Mouse (Mus musculus) adrenal gland, adult 18-20 months (tissue): ENCODE results near the gene Adcy10. TPM values are rescaled to one million over a fixed set of nuclear protein-coding genes. Genes with fewer than 3 reads are reported as not detected.
A peak's percentile ranks its signal among the peaks of the same experiment; 100 is the strongest.

Experiments used
- DNase-seq, 2 experiments: peaks; one replicate each; pipeline ENCODE4 v3.0.0; 2021 to 2022; ENCODE audit warnings: low spot score in 2 of 2
- total RNA-seq, 2 experiments: library from RNA; stranded (reverse); gene quantifications; 1 replicate in 1 of 2; 2 replicates in 1 of 2; pipeline ENCODE4 v1.2.3; 2021

The Adcy10 gene
- total RNA-seq, 2 experiments from 2014 or later: 1.5 to 3.8 TPM

DNA sequence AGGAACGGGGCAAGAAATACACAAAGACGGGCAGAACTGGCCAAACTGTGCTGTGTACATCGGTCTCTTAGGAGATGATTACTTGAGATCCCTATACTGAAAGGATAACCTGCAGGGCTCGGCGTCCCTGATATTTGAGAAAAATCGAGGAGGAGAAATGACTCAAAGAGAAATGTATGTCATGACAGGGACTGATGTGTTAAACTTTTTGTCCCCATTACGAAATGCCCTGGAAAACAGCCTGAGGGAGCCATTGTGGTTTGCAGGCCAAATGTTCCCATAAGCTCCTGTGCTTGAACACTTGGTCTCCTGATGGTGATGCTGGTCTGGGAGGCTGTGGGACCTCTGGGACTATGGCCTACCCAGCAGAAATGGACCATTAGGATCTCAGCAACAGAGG, 35.7 kb downstream of the Adcy10 start:
- DNase-seq: no peak

DNA sequence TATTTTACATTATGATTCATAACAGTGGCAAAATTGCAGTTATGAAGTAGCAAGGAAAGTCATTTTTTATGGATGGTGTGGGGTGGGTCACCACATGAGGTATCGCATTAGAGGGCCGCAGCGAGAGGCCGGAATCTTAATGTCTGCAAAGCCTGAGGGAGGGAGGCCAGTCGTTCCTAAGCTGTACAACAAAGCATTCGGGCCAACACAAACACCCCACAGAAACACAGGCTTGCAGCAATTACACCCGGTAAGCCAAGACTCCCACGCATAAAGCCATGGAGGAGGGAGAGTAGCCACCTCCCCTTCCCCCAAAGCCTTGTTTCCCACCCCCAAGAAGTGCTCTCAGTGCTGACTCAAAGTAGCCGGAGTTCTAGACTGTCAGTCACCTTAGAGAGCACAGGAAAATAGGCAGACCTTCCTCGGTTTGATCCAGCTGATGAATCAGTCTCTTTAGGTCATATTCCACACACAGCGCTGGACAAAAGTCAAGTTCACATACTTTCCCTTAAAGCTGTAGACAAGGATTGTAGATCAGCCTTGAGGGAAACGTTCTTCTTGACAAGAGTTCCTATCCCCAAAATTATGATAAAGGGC, 51.2 kb downstream of the Adcy10 start:
- DNase-seq: peak; percentile 9 to 22

DNA sequence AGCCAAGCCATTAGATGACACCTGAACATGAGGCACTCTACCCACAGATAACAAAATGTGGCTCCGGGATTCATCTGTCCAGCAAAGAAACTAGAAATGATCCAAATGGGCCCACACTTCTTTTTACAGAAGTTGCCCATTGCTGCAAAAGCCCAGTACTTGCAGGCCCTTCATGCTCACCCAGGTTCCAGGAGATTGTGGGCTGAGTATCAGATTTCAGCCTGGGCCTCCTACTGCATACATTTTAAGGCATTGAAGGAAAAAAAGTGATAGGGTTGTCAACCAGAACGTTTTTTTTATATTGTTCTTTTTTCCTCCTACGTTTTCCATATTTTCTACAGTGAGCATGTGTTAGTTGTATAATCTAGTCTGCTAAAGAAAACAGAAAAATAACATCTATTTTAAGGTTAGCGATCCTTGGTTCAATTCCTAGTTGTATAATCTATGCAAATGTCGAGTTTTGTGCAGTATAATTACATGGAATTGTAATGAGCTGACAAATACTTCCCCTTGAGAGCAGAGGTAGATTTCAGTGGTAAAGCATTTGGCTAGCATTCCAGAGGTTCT, 52.3 kb downstream of the Adcy10 start:
- no peak for DNase-seq

DNA sequence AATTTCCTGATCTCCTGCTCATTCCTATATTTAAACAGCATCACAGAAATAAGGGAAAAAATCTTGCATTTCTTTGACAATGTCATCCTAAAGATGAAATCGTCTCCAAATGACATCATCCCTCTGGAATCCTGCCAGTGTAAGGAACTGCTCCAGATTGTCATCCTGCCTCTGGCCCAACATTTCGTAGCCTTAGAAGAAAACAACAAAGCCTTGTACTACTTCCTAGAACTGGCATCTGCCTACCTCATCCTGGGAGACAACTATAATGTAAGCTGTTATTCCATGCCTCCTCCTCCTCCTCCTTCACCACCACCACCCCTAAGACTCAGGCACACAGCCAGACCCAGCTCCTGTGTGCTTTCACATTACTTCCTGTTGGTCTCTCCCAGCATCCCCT, 71.7 kb downstream of the Adcy10 start:
- no peak for DNase-seq

DNA sequence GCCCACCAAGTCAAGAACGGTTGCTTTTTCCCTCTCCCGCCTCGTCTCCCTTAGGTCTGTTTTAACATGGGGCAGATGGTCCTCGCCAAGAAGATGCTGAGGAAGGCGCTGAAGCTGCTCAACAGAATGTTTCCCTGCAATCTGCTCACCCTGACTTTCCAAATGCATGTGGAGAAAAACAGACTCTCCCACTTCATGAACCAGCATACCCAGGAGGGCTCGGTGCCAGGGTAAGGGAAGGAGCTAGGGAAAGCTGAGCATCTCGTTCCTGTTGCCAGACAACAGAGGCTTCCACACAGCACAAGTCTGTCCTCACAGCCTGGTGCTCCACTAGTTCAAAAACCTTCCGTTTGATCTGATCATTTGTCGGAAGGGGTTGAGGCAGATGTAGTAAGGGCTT, 74.1 kb downstream of the Adcy10 start:
- DNase-seq: no peak

DNA sequence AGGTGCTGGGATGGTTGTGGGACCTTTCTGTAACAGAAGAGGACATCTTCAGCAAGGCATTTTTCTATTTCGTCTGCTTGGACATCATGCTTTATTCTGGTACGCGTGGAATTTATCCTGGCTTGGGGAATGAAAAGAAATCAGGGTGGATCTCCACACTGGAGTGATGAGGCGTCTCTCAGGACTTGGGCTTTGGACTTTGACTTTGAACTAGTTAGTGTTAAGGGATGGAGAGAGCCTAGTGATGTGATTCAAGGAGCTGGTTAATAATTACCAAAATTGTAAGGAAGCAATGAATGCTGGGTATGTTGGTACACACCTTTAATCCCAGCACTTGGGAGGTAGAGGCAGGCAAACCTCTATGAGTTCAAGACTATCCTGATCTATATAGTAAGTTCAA, 80.3 kb downstream of the Adcy10 start:
- no peak for DNase-seq

DNA sequence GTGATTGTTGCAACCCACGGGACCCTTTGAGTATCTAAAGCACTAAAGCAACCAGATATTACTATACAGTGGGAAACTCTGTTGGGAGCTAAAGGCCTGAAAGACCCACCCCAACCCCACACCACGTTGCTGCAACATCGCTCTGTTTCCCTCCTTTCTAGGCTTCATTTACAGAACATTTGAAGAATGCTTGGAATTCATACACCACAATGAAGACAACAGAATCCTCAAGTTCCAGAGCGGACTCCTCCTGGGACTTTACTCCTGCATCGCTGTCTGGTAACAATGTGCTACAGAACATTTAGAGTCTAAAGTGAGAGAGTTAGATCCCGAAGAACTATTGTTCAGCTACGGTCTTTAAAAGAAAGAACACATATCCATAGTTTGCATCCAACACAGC, 82.5 kb downstream of the Adcy10 start:
- DNase-seq: no peak

DNA sequence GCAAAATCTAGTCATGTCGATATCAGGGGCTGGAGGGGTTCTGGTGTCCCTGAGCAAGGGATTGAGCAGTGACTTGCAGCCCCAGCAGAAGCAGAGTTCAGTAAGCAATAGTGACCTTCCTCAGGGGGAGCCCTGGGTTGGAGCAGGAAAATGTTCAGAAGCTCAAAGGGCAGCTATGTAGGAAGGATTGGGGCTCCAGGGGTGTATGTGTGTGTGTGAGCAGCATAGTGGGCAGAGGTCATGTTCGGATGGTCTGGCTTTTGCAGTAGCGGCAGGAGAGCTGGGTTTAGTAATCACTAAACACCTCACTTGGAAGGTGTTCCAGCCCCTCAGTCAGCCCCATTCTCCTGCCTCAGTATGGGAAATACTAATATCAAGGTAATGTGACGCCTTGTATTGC, 91.0 kb downstream of the Adcy10 start:
- no peak for DNase-seq

DNA sequence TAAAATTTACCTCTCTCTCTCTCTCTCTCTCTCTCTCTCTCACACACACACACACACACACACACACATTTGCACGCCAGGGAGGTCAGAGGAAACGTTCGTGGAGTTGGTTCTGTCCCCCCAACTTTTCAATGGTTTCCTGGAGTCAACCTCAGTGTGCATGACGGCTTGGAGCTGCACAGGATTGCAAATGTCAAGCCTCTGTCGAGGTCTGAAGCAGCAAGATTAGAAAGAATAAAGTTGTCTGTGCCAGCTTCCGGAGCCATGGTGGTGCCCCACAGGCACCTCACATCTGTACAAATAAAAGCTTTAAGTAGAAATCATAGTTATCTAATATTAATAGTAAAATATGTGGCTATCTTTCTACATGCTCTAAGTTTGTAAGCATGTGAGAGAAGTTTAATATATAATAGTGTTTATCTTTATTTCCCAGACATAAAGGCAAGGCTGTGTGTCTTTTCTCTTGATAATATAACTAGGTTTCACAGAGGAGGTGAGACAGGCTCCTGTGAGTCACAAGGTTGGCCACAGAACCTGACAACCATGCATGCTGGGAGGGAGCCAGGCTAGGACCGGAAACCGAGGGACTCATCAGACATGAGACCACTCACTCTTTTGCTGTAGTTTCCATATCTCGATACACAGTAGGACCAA, 91.6 kb downstream of the Adcy10 start:
- DNase-seq: no peak

DNA sequence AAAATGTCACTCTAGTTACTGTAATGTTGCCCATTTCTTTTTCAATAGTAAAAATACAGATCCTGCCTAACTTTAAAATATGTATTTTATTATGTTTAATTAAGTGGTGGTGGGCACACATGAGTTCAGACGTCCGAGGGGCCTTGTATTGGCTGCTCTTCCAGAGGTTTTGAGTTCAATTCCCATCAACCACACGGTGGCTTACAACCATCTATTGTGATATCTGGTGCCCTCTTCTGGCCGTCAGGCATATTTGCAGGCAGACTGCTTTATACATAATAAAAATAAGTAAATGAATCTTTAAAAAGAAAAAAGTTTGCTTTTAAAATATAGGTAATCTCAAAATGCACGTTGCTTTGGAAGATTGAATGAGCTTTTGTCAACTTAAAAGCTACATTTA, 94.3 kb downstream of the Adcy10 start:
- DNase-seq: no peak

DNA sequence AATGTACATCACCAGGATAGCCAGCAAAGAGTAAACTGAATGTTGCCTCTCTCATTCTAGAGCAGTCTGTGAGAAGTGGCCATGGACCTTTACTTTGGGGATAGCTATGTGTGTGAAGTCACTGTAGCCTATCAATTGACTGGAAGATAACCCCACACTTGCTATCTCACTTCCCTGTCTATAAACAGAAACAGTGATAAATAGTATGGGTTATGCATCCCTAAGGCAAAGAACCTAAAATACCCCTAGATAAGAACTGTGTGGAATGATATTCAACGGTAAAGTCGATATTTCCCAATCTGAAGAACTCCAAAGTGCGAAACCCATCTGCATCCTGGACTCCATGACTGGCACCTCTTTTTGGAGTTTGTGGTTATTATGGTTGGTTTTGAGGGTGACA, 96.3 kb downstream of the Adcy10 start:
- no peak for DNase-seq

DNA sequence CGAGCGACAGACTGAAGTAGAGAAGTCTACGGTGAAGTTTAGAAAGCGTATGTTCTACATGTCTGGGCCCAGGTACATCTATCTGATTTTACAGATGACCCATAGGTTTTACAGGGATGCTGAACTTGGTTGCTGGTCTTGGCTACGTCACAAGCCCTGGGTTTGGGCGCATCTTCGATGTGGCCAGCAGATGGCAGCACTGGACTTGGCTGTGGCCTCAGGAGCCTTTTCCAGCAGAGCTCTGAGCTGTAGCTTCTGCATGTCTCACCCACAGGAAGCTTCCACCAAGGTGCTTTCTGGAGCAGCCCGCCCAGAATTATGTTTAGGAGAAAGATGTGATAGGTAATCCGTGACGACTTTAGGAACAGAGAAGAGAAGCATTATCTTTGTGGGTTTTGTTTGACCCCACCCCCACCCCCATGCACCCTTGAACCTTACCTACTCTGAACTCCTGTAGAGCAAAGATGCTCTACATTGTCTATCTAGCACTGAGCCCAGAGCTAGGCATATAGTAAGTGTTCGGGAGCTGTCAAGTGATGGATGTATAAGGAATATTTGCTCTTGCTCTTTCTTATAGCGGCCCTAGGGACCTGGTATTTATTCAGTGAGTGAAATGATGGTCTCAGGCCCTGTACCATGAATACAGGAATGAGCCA, 98.7 kb downstream of the Adcy10 start:
- DNase-seq: peak; percentile 89 to 90

DNA sequence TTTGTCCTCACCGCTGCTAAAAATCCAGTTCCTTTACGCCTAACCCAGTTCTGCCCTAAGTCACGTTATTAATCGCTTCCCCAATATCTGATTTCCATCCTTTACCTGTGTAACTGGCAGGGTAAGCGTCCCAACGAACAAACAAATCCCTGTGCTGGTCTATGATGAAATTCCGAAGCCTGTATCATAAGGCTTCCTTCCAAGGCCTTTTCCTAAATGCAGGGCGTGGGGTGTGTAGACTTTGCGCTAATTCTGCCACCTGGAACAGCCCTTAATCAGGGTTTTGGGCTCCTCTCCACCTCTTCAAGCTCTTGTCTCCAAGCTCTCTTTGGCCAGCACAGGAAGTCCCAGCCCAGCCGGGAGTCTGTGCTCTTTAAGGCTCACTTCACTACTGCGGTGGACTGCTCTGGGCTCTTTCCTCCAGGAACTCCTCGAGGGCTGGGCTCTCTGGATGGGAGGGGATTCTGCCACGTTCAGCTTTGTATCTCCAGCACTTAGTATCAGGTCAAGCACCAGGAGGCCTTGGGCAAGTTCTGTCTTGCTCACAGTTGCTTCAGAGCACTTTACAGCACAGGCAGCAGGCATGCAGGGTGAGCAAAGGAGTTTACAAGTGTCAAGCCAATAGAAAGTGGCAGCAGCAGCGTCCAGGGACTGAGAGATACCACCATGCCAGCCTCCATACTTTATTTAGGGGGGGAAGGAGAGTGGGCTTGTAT, 100.6 kb downstream of the Adcy10 start:
- DNase-seq: no peak

DNA sequence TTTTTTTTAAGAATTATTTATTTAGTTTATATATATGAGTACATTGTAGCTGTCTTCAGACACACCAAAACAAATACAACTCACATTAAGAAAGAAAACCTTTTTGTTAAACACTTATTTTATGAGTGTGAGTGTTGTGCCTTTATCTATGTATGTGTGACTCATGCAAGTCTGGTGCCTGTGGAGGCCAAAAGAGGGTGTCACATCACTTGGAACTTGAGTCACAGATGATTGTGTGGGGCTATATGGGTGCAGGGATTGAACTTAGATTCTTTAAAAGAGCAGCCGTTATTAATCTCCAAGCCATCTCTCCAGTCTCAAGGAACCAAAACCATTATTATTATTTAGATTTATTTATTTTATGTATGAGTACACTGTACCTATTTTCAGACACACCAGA, 101.4 kb downstream of the Adcy10 start:
- DNase-seq: no peak

DNA sequence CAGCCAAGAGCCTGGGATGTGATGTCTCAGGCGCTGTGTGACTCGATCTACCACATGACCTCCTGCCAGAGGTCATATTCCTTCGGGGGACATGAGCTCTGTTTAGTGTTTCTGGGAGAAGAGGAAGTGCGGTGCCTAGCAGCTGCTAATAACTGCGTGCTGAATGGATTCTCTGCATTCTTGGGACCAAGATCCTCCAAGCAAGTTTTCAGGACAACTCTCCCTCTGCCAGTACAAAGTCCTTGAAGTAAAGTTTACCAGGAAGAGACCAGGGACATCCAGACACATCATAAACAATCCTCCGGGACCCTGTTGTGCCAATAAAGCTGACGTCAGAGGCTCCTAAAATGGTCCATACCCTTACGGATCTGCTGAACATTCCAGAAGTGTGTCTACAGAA, 102.9 kb downstream of the Adcy10 start:
- DNase-seq: no peak

DNA sequence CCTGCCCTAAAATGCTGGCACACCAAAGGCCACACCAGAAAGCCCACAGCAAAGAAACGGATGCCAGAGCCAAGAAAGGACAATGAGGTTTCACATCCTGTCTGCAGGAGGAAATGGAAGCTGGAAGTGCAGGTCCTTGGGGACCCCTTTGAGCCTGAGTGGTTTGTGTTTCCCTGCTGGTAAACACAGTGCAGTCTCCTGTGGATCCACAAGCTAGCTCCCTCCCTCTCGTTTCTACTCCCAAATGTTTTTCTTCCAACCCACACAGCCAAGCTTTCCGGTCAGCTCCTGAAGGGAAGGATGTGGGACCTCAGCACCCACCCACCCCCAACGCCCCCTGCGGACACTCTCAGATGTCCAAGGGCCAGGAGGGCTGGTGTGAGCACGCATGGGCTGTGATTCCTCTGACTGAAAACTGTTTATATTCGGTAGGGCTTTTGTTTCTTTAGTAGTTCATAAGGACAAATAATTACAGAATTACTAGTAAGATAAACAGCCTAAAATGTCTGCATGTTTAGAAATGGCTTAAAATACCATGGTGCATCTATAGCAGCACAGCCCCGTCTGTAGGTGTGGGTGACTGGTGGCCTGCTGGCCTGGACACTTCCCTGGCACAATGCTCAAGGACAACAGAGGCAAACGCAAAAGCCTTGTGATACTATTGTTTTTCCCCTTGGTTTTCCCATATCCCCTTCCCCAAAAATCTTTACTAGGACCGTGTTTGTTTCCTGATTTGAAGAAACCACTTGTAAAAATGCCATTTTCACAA, 104.5 kb downstream of the Adcy10 start:
- no peak for DNase-seq

DNA sequence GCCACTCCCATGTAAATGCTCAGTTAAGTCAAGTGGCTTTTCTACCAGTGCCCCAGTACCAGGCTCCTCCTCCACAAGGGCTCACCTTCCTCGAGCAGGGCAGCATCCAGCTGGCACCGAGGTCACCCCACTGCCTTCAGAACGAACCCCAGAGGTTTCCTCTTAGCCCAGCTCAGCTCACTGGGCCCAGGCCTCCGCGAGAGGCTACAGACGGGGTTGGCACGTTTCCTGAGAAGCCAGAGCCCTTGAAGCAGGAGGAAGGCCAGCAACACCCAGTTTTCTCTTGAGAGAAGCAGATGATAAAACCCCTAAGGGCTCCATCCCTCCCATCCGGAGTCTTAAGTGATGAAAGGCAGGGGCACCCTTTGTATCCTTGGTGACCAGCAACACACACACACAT, 105.8 kb downstream of the Adcy10 start:
- DNase-seq: no peak

DNA sequence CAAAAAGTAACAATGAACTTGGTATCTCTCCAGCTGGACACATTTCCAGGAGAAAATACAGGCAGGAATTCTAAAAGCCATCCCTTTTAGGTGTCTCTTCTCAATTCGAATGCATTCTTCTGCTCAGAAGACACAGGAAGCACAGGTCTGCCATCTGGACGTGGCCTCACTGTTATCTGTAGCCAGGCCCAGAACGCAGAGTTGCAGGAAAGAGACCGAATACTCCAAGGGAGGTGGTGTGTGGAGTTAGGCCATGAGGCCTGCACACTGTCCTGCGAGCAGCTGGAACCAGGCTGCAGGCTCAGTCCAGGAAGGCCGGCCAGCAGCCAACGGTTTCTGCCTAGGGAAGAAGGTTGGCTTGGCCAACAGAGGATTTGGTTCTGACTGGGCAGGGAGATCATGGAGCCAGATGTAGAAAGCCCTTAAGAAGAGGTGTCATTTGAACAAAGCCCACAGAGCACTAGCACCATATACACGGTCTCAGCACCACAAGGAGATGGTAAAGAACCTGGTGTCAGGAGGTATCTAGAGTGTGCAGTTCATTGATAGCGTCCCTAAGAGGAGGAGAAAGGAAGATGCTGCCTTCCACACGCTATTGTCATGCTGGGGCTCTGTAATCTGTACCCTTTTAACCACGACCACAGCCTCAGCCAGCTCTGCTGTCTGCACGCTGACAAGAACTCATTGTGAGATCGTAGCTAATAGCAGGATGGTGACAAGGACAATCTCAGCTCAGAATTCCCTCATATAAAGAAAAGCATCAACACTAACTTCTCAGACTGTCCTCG, 107.5 kb downstream of the Adcy10 start:
- no peak for DNase-seq

DNA sequence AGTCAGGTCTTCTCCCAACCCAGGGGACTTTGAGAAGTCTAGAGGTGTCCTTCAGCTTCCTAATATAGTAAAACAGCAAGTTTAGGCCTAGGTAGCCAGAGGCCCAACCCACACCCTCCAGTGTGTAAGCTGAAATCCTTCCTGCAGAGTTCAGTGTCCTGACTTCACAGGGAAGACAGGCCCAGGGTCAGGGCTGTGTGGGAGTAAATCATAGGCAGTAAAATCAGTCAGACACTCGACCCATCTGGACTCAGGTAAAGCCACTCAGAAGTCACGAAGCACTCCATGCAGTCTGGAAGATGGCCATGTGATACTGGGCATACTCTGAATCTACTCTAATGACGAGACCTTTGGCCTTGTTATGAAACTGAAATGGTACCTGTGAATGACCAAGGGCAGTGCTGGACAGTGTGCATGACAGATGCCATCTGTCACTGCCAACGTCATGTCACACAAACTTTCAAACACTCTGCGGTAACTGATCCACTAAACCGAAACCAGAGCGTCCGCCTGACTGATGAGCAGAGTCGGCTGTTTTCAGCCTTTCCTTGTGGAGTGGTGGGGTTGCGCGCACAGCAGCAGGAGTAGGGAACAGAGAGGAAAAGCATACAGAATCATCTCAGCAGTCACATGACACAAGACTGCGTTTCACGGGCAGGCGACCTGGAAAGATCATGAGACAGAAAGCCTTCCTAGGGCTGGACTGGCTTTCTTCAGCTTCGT, 109.9 kb downstream of the Adcy10 start:
- DNase-seq: no peak
